Mouse (Mus musculus) embryonic facial prominence, embryonic 12.5 days (tissue): ENCODE measurements around the gene Ppp1r12b. TPM values are rescaled to one million over a fixed set of nuclear protein-coding genes. Genes with fewer than 3 reads are reported as not detected.

ENCODE experiments used
- ATAC-seq: fragments of 200-750 bp; cut with Nextera tagmentation; 2 replicates; pipeline ENCODE4 v1.8.0; 2017; ENCODE audit not compliant: insufficient number of reproducible peaks, insufficient read depth, low FRiP score, low TSS enrichment
- H3K27ac ChIP-seq: fragments of 300-500 bp; sonication (generic); 2 replicates; pipeline ENCODE4 v1.5.1; 2016; ENCODE audit warnings: mild to moderate bottlenecking
- H3K27me3 ChIP-seq: fragments of 300-500 bp; sonication (generic); 2 replicates; pipeline ENCODE4 v1.6.1; 2016; ENCODE audit warnings: mild to moderate bottlenecking, moderate library complexity
- H3K36me3 ChIP-seq: fragments of 300-500 bp; sonication (generic); 2 replicates; pipeline ENCODE4 v1.6.1; 2016; ENCODE audit warnings: mild to moderate bottlenecking
- H3K4me1 ChIP-seq: fragments of 300-500 bp; sonication (generic); 2 replicates; pipeline ENCODE4 v1.6.1; 2016
- H3K4me2 ChIP-seq: fragments of 300-500 bp; sonication (generic); replicated peaks from 2 replicates; pipeline ENCODE4 v1.6.1; 2016; ENCODE audit warnings: mild to moderate bottlenecking, moderate library complexity
- H3K4me3 ChIP-seq: fragments of 300-500 bp; sonication (generic); 2 replicates; pipeline ENCODE4 v1.5.1; 2016; ENCODE audit warnings: mild to moderate bottlenecking
- H3K9ac ChIP-seq: fragments of 300-500 bp; sonication (generic); 2 replicates; pipeline ENCODE4 v1.6.1; 2016; ENCODE audit warnings: mild to moderate bottlenecking, moderate library complexity
- H3K9me3 ChIP-seq: fragments of 300-500 bp; sonication (generic); 2 replicates; pipeline ENCODE4 v1.6.1; 2016; ENCODE audit warnings: mild to moderate bottlenecking, moderate library complexity
- WGBS: fragments of 180-500 bp; shearing (Covaris S2); methylation state at CpG from one replicate; pipeline ENCODE4 v1.1.7; 2016; 5-methylcytosine and 5-hydroxymethylcytosine counted together
- polyA plus RNA-seq: library from polyadenylated mRNA; unstranded; fragments of >200 nt; fragmentation: Nextera tagmentation; extraction: Ambion mirVana; gene quantifications from 2 replicates; pipeline ENCODE4 v1.2.1, GENCODE M21; 2016

The Ppp1r12b gene
- polyA plus RNA-seq, 1 experiment from 2014 or later, result 9.6 TPM

DNA sequence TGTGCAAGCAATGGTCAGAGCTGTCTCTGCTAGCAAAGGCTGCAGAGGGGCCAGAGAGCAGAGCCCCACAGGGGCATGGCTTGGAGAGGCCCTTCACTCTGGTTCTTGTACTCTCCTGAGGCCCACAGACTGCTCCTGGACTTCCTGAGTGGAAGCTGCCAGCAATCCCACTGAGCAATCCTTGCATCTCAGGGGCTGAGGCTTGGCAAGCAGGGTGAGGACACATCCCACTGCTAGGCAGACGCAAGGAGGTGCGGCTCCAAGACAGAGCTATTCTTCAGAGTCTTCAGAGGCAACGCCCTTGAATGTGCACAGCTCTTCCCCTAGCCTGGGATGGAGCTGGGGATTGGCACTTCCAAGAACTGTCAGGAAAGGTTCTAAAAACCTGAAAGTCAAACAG is 198.5 kb downstream of the Ppp1r12b start:
- no peak overlapping the region for H3K4me2 ChIP-seq
- H3K9ac ChIP-seq, result 0 out of 2 replicates have a peak overlapping the region, but pooled peaks have one; percentile 3
- H3K4me3 ChIP-seq, result no peak overlapping the region
- H3K36me3 ChIP-seq, result peaks cover 21% of the 10 kb centered on the region; the same call in 1 of the 2 replicates
- peaks cover 3% of the 10 kb centered on the region; the same call in 1 of the 2 replicates for H3K27me3 ChIP-seq
- ATAC-seq, result no peak
- no peak overlapping the region for H3K27ac ChIP-seq
- no peaks in the 10 kb centered on the region for H3K9me3 ChIP-seq
- WGBS, result 86% methylated on average over 3 of the region's 3 CpGs
- peaks cover 25% of the 10 kb centered on the region for H3K4me1 ChIP-seq

DNA sequence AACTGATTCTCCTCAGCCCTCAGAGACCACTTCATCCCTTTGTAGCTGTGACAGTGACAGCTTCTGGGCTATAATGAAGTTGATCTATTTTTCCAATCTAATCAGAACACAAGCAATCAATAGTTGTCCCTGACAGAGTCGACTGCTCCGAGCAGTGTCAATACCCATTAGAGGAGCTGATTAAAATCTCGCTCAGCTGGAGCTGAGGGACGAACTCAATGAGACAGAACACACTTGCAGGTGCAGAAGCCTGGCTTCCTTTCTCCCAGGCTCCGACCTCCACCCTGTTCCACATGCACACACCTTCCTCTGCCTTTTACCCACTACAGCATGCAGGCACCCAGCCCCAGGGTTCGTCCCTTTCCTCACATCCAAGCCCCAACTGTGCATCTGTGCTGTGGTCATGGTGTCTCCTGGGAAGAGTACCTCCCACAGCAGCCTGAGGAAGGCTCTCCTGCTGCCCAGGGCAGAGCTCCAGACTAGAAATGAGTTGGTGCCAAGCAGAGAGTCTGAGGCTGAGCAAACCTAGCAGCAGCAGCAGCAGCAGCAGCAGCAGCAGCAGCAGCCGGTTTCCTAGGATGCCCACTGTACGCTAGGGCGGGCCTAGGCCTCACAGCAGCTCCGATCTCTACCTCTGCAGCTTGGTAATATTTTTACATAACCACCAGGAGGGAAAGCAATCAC is 199.4 kb downstream of the Ppp1r12b start:
- H3K27me3 ChIP-seq, result peaks cover 3% of the 10 kb centered on the region; the same call in 1 of the 2 replicates
- no peaks in the 10 kb centered on the region for H3K9me3 ChIP-seq
- peaks cover 21% of the 10 kb centered on the region; the same call in 1 of the 2 replicates for H3K36me3 ChIP-seq
- peaks cover 31% of the 10 kb centered on the region for H3K4me1 ChIP-seq
- no peak overlapping the region for H3K4me3 ChIP-seq
- H3K27ac ChIP-seq, result no peak overlapping the region
- no peak for ATAC-seq
- H3K4me2 ChIP-seq, result no peak overlapping the region
- H3K9ac ChIP-seq, result 0 out of 2 replicates have a peak overlapping the region, but pooled peaks have one; percentile 19
- WGBS, result 76% methylated on average over 10 of the region's 10 CpGs

DNA sequence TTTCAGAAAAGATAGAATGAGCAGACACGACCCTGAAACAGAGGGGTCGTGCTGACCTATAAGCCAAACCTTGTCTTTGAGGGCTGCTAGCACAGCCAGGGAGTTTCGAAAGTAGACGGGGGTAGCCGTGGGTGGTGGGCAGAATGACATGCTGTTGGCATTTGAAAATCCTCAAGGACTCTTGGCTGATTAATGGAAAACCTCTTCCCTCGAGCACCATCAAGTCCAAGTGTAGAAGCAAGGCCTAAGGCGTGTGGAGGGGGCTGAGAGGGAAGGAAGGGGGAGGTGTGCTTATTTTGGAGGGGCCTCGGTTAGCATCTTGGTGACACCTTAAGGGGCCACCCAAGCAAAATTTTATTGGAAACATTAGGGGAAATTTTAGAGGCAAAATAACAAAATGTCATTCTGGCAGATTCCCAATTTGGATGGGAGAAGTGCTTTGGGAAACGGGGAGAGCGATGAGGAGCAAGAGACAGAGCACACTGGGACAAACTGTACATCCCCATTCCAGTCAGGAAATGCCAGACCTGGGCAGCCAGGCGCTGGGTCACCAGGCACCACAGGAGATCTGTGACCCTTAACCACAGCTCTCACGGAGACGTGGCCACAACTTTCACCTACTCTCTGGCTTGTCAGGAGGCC is 200.1 kb downstream of the Ppp1r12b start:
- peaks cover 21% of the 10 kb centered on the region; the same call in 1 of the 2 replicates for H3K36me3 ChIP-seq
- WGBS, result 64% methylated on average over 13 of the region's 13 CpGs
- peaks cover 31% of the 10 kb centered on the region for H3K4me1 ChIP-seq
- H3K9ac ChIP-seq, result no peak overlapping the region
- H3K4me3 ChIP-seq, result no peak overlapping the region
- no peak overlapping the region for H3K4me2 ChIP-seq
- no peak for ATAC-seq
- peaks cover 3% of the 10 kb centered on the region; the same call in 1 of the 2 replicates for H3K27me3 ChIP-seq
- H3K27ac ChIP-seq, result 0 out of 2 replicates have a peak overlapping the region, but pooled peaks have one; percentile 11
- H3K9me3 ChIP-seq, result no peaks in the 10 kb centered on the region

DNA sequence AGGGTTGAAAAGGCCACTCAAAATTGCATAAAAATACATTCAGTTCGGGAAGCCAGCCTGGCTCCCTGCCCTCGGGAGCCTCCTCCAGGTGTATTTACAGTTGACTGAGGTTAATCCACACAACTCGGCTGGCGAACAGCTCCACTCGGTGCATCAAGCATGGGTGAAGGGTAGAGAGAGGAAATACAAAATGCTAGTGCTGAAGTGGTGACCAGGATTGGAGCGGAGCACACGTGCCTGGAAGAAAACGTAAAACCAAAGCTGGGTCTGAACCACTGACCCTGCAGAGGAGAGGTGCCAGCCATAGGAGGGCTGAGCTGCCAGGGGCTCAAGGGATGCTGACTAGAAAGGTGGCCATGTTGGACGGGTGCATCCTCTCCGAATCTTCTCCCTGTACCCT is 200.9 kb downstream of the Ppp1r12b start:
- no peak overlapping the region for H3K9ac ChIP-seq
- H3K27ac ChIP-seq, result 0 out of 2 replicates have a peak overlapping the region, but pooled peaks have one; percentile 11
- H3K27me3 ChIP-seq, result peaks cover 3% of the 10 kb centered on the region; the same call in 1 of the 2 replicates
- peaks cover 31% of the 10 kb centered on the region for H3K4me1 ChIP-seq
- WGBS, result 71% methylated on average over 10 of the region's 10 CpGs
- ATAC-seq, result no peak
- H3K36me3 ChIP-seq, result peaks cover 14% of the 10 kb centered on the region; the same call in 1 of the 2 replicates
- H3K4me3 ChIP-seq, result no peak overlapping the region
- no peaks in the 10 kb centered on the region for H3K9me3 ChIP-seq
- no peak overlapping the region for H3K4me2 ChIP-seq

DNA sequence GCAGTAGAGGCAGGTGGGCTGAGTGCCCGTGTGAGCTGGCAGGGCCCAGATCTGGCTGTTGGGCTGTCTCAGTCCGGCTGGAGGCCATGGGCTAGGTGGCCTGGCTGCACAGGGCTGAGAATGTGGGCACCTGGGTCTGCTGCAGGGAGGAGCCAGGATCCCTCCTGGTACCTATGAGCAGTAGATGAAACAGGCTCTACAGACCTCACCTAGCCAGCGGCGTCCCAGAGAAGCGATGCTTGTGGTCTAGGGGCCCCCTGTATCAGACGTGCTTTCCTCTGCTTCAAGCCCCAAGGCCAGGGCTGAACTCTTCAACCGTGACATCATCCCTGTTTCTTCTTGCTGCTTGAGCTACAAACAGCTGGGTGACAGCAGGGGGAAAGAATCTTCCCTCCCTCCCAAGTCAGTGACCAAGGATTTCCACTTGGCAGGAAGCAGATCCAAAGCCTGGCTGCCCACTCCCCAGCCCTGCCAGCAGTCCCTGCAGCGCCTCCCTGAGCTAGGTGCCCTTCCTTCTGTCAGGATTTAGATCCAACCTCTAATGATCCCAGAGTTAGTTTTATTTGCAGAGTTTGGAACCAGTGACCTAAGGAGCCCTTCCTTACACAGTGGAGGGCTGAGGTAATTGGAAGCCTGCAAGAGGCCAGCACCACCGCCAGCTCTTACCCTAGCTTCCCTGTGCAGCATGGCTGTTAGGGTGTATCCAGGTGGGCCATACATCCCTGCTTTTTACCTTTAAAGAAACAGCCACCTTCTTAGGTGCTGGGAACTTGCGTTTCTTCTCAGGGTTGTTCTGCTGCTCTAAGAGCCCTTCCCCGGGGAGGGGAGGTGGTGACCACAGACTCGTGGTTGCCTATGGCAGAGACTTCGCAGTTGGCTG is 201.8 kb downstream of the Ppp1r12b start:
- no peak overlapping the region; the same call in 1 of the 2 replicates for H3K27ac ChIP-seq
- no peak overlapping the region for H3K4me3 ChIP-seq
- peaks cover 9% of the 10 kb centered on the region; the same call in 1 of the 2 replicates for H3K36me3 ChIP-seq
- H3K9me3 ChIP-seq, result no peaks in the 10 kb centered on the region
- no peak overlapping the region for H3K4me2 ChIP-seq
- 53% methylated on average over 13 of the region's 13 CpGs for WGBS
- peaks cover 3% of the 10 kb centered on the region; the same call in 1 of the 2 replicates for H3K27me3 ChIP-seq
- peaks cover 31% of the 10 kb centered on the region for H3K4me1 ChIP-seq
- no peak overlapping the region for H3K9ac ChIP-seq
- no peak for ATAC-seq

DNA sequence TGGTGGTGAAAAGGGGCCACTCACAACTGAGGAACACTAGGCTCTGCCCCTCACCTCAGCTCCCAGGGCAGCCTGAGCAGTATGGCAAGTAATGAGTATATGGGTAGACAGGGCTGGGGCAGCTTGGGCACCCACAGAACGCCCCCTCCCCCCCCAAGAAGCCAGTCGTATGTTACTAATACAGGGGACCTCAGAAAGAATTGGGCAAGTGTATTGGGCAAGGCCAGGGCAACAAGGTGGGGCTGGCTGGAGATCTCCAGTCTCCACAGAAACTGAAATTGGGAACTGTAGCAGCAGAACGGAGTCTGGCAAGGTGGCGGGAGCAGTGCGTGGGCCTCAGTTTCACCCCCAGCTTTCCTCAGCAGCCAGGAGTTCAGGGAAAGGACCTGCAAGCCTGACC is 203.3 kb downstream of the Ppp1r12b start:
- peaks cover 3% of the 10 kb centered on the region; the same call in 1 of the 2 replicates for H3K27me3 ChIP-seq
- H3K9me3 ChIP-seq, result no peaks in the 10 kb centered on the region
- ATAC-seq, result no peak
- H3K9ac ChIP-seq, result no peak overlapping the region
- H3K36me3 ChIP-seq, result no peaks in the 10 kb centered on the region
- H3K4me3 ChIP-seq, result no peak overlapping the region
- no peak overlapping the region for H3K4me2 ChIP-seq
- no peak overlapping the region for H3K27ac ChIP-seq
- H3K4me1 ChIP-seq, result peaks cover 31% of the 10 kb centered on the region
- 79% methylated on average over 5 of the region's 5 CpGs for WGBS

DNA sequence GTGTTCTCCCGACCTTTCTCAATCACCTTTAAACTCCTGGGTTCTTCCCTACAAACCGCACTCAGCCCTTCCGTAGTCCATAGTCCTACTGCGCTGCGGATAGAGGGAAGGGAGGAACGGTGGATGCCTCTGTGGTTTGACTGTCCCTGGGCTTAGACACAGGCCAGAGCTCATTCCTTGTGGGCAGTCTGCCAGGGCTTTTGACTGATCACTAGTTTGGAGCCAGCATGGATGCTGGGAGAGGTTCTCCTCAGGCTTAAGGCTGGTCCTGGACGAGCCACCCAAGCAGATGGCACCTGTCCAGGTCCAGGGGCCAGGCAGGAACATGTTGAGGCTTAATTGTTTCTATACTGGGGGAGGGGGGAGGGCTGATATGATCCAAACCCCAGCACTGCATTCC is 205.9 kb downstream of the Ppp1r12b start:
- no peak for ATAC-seq
- H3K36me3 ChIP-seq, result no peaks in the 10 kb centered on the region
- WGBS, result 82% methylated on average over 7 of the region's 7 CpGs
- peaks cover 27% of the 10 kb centered on the region for H3K4me1 ChIP-seq
- no peak overlapping the region for H3K4me2 ChIP-seq
- H3K27me3 ChIP-seq, result peaks cover 3% of the 10 kb centered on the region; the same call in 1 of the 2 replicates
- no peak overlapping the region for H3K9ac ChIP-seq
- no peaks in the 10 kb centered on the region for H3K9me3 ChIP-seq
- H3K27ac ChIP-seq, result no peak overlapping the region
- no peak overlapping the region for H3K4me3 ChIP-seq

DNA sequence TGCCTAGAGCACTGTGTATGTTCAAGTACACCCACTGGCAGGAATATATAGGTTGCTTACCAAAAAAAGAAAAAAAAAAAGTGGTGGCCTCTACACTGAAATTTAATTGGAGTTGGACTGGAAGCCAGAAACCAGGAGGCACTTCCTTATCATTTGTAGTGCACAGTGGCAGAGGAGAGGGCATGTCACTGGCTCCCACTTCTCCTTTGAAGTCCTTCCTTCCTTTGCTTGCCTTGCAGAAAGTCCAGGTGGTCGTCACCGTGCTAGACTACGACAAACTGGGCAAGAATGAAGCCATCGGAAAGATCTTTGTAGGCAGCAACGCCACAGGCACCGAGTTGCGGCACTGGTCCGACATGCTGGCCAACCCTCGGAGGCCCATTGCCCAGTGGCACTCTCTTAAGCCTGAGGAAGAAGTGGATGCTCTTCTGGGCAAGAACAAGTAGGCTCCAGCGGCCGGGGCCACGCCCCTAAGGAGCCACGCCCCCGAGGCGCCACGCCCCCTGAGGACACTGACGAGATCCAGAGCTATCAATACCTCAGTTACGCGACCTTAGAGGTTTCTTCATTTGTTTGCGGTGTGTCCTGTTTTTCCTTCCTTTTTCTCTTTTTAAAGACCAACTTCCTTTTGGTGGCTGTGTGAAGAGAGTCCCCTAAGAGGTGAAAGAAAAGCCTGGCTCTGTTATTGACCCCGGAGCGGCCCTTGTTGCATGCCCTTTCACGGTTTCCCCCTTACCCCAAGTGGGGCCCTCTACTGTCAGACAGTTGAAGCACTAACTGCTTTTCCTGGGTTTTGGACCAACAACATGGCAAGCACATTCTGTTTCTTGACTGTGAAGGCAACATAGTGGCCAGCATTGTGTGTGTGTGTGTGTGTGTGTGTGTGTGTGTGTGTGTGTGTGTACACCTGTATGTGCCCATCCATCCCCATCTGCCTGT is 208.2 kb downstream of the Ppp1r12b start:
- no peak for ATAC-seq
- Histone ChIP-seq H3K9ac (no peak overlapping the region), H3K27me3 (peaks cover 3% of the 10 kb centered on the region; the same call in 1 of the 2 replicates), H3K4me1 (peaks cover 9% of the 10 kb centered on the region; the same call in 1 of the 2 replicates), H3K36me3 (no peaks in the 10 kb centered on the region), H3K4me3 (no peak overlapping the region), H3K27ac (no peak overlapping the region), H3K4me2 (no peak overlapping the region), H3K9me3 (no peaks in the 10 kb centered on the region)
- WGBS, result 21% methylated on average over 23 of the region's 23 CpGs

DNA sequence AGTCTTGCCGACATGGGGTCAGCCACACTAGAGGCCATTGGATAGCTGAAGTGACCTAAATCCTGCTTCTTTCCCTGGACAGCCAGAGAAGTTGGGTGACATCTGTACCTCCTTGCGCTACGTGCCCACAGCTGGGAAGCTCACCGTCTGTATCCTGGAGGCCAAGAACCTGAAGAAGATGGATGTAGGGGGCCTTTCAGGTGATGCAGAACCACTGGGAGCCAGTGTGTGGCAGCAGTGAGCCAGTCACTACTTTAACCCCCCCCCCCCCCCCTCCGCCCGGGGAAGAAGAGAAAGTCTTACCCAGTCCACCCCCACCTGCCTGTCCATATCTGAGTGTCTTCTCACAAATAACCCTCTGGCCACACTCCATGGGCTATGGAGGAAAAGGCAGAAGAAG is 210.1 kb downstream of the Ppp1r12b start:
- Histone ChIP-seq H3K9ac (no peak overlapping the region), H3K4me3 (no peak overlapping the region), H3K36me3 (no peaks in the 10 kb centered on the region), H3K27me3 (no peaks in the 10 kb centered on the region), H3K27ac (no peak overlapping the region), H3K4me1 (no peaks in the 10 kb centered on the region), H3K9me3 (no peaks in the 10 kb centered on the region), H3K4me2 (no peak overlapping the region)
- WGBS, result 54% methylated on average over 6 of the region's 6 CpGs
- no peak for ATAC-seq

DNA sequence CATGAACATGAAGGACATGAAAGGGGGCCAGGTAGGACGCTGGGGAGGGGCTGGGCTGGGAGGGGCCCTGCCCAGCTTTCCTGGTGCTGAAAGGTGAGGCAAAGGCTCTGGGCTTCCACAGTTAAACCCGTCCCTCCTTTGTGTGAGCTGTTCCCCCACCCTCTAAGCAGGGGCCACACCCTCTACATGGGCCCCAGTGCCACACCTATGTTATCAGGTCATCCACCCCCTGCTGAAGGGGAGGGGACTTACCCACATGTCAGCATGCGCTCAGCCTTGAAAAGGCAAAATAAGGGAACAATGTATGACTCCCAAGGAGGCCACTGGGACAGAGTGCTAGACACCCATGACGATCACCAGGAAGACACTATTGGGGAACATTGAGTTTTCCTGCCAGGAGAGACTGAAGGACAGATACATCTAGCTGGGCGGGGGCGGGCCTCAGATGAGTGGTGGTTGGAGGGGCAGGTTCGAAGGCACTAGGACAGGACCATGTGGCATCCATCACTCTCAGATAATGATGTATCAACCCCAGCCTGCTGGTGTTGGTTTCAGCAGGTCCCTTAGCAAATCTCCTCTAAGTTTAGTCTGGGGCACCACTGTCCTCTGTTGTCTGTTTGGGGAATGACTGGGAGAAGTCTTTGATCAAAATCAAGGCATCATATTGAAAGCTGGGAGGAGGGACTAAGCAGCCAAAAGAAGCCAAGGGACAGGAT is 213.6 kb downstream of the Ppp1r12b start:
- no peaks in the 10 kb centered on the region for H3K27me3 ChIP-seq
- no peak overlapping the region for H3K4me3 ChIP-seq
- no peak overlapping the region for H3K9ac ChIP-seq
- no peak overlapping the region for H3K27ac ChIP-seq
- WGBS, result 84% methylated on average over 7 of the region's 7 CpGs
- H3K4me1 ChIP-seq, result no peaks in the 10 kb centered on the region
- no peaks in the 10 kb centered on the region for H3K9me3 ChIP-seq
- ATAC-seq, result no peak
- H3K4me2 ChIP-seq, result no peak overlapping the region
- H3K36me3 ChIP-seq, result no peaks in the 10 kb centered on the region
